Mouse (Mus musculus): ENCODE results near the gene Aspscr1.

Aspscr1 gene

GRCm38 (mm10) chr11:120713580-120714518 lies 41.1 kb downstream of the Aspscr1 start, which contains the start of the genes Cenpx and Lrrc45:
Gene Cenpx, minus strand, starts transcription at chr11:120713738.
Gene Lrrc45, plus strand, starts transcription at chr11:120713925.
- peak; percentile 100 for DNase-seq (ENCODE audit: low read depth)

- DNase-seq (ENCODE audit: low read depth) = no peak
Measured at GRCm38 (mm10) chr11:120714546-120714945, 41.8 kb downstream of the Aspscr1 start.

DNA sequence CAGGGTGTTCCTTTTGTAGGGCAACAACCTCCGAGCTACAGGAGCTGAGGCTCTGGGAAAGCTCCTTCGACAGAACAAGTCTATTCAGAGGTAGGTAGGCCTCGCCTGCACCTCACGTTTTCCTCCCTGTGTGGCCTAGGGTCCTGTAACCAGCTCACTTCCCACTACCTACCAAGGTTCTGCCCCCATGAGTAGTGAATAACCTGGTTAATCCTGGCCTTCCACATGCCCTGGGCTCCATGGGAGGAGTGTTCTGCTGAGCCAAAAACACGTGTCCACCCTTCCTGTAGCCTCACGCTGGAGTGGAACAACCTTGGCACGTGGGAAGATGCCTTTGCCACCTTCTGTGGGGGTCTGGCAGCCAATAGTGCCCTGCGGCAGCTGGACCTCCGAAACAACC lies 42.4 kb downstream of the Aspscr1 start:
- no peak for DNase-seq (ENCODE audit: low read depth)

DNA sequence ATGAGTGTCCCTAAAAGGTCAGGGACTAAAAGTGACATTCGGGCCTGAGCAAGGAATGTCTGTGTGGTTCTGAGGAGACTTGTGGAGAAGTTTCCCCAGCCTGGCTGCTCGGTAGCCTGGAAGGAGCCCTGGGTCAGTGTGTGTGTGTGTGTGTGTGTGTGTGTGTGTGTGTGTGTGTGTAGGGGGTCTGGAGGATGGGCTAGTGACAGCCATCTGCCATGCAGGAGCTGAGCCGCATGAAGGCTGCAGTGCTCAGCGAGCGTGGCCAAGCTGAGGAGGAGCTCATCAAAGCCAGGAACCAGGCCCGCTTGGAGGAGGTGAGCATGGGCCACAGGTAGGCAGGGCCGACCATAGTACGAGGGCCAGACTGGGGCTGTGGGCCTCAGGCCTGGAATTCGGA lies 46.5 kb downstream of the Aspscr1 start:
- DNase-seq (ENCODE audit: low read depth) = no peak

DNA sequence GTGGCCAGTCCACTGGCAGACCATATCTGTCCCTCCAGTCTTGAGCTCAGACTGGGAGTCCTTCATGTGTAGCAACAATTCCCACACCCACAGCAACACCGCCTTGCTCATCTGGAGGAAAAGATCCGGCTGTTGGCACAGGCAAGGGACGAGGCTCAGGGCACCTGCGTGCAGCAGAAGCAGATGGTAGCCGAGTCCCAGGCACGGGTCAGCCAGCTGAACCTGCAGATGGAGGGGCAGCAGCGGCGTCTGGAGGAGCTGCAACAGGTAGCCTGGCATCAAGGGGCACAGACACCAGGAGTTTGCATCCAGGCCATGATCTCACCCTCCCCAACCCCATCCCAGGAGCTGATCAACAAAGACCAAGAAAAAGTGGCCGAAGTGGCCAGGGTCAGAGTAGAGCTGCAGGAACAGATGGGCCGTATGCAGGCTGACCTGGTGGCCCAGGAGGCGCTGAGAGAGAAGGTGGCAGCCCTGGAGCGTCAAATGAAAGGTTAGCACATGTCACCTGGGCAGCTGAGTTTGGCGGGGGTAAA lies 47.1 kb downstream of the Aspscr1 start:
- DNase-seq (ENCODE audit: low read depth) = no peak

DNA sequence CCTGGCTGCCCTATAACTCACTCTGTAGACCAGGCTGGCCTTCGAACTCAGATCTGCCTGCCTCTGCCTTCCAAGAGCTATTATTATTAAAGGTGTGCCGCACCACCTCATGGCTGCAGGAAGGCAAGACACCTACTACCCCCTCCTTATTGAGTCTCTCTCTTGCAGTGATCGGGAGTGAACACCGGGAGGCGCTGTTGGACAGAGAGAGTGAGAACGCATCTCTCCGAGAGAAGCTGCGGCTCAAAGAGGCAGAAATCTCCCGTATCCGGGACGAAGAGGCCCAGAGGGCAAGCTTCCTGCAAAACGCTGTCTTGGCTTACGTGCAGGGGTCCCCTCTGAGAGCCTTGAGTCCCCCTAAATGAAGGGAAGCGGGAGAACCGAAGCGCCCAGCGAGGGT lies 47.7 kb downstream of the Aspscr1 start:
- peak; percentile 92 for DNase-seq (ENCODE audit: low read depth)

GRCm38 (mm10) chr11:120721124-120722066 lies 48.6 kb downstream of the Aspscr1 start, which contains the start of gene Rac3:
Gene Rac3, plus strand, starts transcription at chr11:120721470.
- DNase-seq (ENCODE audit: low read depth) = no peak

DNA sequence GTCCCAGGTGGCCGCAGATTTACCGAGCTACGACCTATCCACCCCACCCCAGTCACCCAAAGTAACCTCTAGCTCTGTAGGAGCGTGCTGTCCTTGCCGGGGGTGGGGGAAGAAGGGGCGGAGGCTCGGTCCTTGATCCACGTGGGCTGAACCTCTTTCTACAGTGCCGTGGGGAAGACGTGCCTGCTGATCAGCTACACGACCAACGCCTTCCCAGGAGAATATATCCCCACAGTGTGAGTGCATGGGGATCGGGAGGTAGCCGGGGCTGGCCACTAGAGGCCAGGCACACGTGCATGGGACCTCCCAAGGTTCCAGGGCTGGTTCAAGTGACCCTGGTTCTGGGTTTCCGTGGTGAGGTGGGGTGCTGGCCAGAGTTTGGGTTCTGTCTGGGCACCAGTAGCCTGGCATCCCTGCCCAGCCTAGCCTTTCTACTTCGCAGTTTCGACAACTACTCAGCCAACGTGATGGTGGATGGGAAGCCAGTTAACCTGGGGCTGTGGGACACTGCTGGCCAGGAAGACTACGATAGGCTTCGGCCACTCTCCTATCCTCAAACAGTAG lies 49.4 kb downstream of the Aspscr1 start:
- no peak for DNase-seq (ENCODE audit: low read depth)

- no peak for DNase-seq (ENCODE audit: low read depth)
Measured at GRCm38 (mm10) chr11:120722761-120723382, 50.1 kb downstream of the Aspscr1 start.

DNA sequence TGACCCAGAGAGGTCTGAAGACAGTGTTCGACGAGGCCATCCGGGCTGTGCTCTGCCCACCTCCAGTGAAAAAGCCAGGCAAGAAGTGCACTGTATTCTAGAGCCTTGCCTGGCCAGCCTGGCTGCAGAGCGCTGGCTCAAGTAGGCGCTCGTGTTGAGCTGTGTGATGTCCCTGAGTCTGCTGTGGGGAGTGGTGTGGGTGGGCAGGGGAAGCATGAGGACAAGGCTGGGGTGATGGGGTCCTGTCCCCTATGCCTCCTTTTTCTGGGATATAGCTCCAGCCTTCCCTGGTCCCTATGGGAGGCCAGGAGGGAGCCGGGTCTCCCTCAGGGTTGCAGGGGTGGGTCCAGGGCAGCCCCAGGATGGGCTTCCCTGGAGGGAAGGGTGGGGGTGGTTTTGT lies 50.7 kb downstream of the Aspscr1 start:
- DNase-seq (ENCODE audit: low read depth) = no peak

DNA sequence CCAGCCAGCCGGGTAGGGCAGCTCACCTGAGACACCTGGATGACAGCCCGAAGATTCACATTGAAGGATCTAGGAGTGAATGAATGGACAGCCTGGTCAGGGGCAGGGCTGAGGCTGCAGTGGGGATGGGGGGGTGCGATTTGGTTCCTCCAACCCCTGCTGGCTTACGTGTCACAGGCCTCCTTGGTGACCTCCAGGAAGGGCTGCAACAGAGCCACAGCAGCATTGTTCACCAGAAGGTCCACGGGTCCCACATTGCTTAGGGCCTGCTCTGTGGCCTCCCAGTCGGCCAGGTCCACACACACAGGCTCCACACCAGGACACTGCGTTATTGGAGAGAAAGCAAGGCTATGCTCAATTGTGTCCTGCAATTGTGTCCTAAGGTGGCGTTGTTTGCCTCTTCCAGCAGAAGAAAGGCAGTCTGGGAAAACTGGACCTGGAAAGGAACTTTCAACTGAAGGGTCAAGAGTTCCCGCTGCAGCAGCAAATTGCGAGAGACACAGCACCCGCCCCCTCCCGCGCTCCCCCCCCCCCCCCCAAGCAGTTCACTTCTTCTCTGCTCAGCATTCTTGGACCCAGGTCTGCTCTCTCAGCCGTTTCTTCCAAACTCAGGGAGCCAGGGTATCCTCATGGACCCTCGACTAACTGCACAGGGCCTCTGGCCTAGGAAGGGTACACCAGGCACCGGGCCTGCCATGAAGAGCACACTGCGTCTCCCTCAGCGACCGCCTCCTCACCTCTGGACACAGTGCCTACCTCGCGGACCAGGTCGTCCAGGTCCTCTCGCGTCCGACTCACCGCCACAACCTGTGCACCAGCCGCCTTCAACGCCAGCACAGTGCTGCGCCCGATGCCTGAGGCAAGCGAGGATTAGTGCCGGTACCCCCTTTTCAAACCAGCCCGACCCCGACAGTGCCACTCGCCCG lies 53.7 kb downstream of the Aspscr1 start:
- no peak for DNase-seq (ENCODE audit: low read depth)

DNA sequence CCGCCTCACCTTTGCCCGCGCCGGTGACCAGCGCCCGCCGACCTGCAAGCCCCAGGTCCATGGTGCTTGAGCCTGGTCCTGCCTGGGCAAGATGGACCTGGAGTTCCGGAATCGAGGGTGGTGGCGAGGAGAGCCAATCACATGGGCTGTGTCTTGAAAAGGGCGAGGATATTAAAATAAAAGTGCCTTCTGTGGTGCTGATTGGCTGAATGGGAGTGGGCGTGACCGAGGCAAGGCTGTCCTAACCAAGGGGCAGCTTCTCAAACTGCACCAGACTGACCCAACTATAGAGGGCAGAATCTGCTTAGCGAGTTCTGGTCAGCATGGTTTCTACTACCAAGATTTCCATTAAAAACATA lies 54.4 kb downstream of the Aspscr1 start, which contains the start of gene Dcxr:
Gene Dcxr, minus strand, starts transcription at position 113 of the 359 bp plus-strand sequence.
- peak; percentile 90 for DNase-seq (ENCODE audit: low read depth)

GRCm38 (mm10) chr11:120727564-120727963 lies 54.8 kb downstream of the Aspscr1 start:
- DNase-seq (ENCODE audit: low read depth) = no peak

DNA sequence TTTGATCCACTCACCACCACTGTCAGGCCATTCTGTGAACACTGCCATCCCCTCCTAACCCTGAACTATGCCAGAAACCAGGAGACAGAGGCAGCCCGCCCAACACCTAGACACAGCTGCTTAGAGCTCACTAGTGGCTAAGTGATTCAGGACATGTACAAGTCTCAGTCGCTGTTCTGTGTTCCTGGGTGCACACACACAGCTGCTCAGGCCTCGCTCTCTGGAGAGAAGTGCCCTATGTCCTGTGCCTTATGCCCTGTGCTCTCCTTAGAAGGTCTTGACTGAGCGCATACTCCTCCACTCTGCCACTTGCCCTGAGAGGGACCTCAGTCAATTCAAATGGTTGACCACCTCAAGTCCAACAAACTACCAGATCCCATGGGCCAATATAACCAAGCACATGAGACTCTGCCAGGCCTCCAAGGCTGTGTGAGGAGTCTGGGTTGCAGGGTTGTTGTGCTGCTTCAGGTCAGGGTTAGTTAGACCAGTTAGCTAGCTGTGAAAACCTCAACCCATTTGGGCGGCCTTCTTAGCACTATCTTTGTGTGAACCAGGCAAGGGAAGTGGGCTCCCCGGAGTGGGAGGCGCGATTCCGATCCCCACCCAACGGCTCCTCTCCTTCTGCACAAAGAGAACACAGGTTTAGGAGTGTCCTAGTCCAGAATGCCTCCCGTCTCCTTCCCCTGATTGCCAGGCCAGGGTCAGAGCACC lies 55.9 kb downstream of the Aspscr1 start:
- DNase-seq (ENCODE audit: low read depth) = no peak

- DNase-seq (ENCODE audit: low read depth) = peak; percentile 48
Measured at GRCm38 (mm10) chr11:120729432-120730050, 56.8 kb downstream of the Aspscr1 start.

- DNase-seq (ENCODE audit: low read depth) = no peak
Measured at GRCm38 (mm10) chr11:120730331-120730870, 57.6 kb downstream of the Aspscr1 start.

DNA sequence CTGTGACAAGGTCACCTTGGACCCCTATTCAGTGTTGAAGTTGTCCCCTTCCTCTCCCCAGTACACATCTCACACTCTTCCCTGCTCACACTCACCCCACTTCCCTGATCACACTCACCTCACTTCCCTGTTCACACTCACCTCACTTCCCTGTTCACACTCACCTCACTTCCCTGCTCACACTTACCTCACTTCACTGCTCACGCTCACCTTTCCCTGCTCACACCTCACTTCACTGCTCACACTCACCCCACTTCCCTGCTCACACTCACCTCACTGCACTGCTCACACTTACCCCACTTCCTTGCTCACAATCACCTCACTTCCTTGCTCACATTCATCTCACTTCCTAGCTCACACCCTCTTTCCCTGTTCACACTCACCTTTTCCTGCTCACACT lies 58.6 kb downstream of the Aspscr1 start:
- no peak for DNase-seq (ENCODE audit: low read depth)

- DNase-seq (ENCODE audit: low read depth) = no peak
Measured at GRCm38 (mm10) chr11:120731858-120732680, 59.3 kb downstream of the Aspscr1 start, which contains the start of gene Cbr2. Gene Cbr2, minus strand, starts transcription at chr11:120732114.

All from c-Kit-positive CD71-positive TER-119-negative erythroid progenitor cells, embryonic 14.5 days (primary cell).